Mouse (Mus musculus) thymus, adult 2 months (tissue): ENCODE data around the gene Ush1g. TPM values are rescaled to one million over a fixed set of nuclear protein-coding genes. Genes with fewer than 3 reads are reported as not detected.

Experiments used
- DNase-seq: peaks from one replicate; pipeline ENCODE4 v3.0.0; 2021
- H3K27ac ChIP-seq: fragments of 200-500 bp; 2 replicates; pipeline ENCODE4 v1.5.1; 2012; ENCODE audit warnings: low read length, control low read depth; ENCODE audit not compliant: control insufficient read depth, insufficient read depth
- H3K27me3 ChIP-seq: fragments of 200-500 bp; 2 replicates; pipeline ENCODE4 v1.6.1; 2012; ENCODE audit warnings: mild to moderate bottlenecking, low read length, moderate library complexity, mixed read lengths; ENCODE audit not compliant: control insufficient read depth, insufficient read depth
- H3K36me3 ChIP-seq: fragments of 200-500 bp; 2 replicates; pipeline ENCODE4 v1.6.1; 2012; ENCODE audit warnings: mild to moderate bottlenecking, low read length, moderate library complexity; ENCODE audit not compliant: control insufficient read depth, insufficient read depth
- H3K4me1 ChIP-seq: fragments of 200-500 bp; replicated peaks from 2 replicates; pipeline ENCODE4 v1.6.1; 2012; ENCODE audit warnings: low read length; ENCODE audit not compliant: control insufficient read depth, insufficient read depth
- H3K4me3 ChIP-seq: fragments of 200-500 bp; 2 replicates; pipeline ENCODE4 v1.5.1; 2012; ENCODE audit warnings: mild to moderate bottlenecking, low read length, control low read depth, moderate library complexity; ENCODE audit not compliant: control insufficient read depth, insufficient read depth
- CTCF ChIP-seq: fragments of 200-500 bp; IDR thresholded peaks from 2 replicates; pipeline ENCODE4 v1.5.1; 2012; ENCODE audit warnings: mild to moderate bottlenecking, control low read depth, low read length, moderate library complexity, borderline replicate concordance; ENCODE audit not compliant: control insufficient read depth, poor library complexity, insufficient read depth; ENCODE audit errors: extremely low read depth
- POLR2A ChIP-seq: fragments of 200-500 bp; IDR thresholded peaks from 2 replicates; pipeline ENCODE4 v1.6.1; 2012; ENCODE audit warnings: mild to moderate bottlenecking, low read length, control low read depth, moderate library complexity; ENCODE audit not compliant: control insufficient read depth, poor library complexity, insufficient read depth; ENCODE audit errors: extremely low read depth
- WGBS: fragments of 180-500 bp; shearing (Covaris S2); methylation state at CpG from one replicate; pipeline ENCODE4 v1.1.7; 2018; 5-methylcytosine and 5-hydroxymethylcytosine counted together
- polyA plus RNA-seq: library from polyadenylated mRNA; depleted of rRNA; stranded (reverse); fragments of >200 nt; gene quantifications from 2 replicates; pipeline ENCODE4 v1.2.3, GENCODE M21; 2012

Gene Ush1g
- polyA plus RNA-seq, 1 experiment, result 0.05 TPM

DNA sequence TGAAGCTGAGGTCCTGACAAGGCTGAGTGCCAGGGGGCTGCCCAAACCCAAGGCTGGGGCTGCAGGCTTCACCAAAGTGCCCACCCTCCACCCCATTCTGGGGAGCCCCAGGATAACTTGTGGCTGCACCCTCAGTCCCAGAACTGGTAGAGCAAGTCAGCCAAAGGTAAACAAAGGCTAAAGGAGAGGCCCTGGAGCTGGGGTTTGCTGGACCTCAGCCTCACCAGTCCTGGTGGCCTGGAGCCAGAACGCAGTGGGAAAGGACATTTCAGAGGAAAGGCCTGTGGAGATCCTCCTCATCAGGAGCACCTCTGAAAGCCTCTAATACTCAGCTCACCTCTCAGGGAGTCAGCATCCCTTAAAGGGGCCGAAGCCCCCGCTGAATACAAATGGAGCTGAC lies 42.3 kb upstream of the Ush1g start:
- Histone ChIP-seq H3K4me3 (no peak overlapping the region), H3K27ac (no peak overlapping the region), H3K27me3 (no peaks in the 10 kb centered on the region), H3K36me3 (no peaks in the 10 kb centered on the region), H3K4me1 (peaks cover 25% of the 10 kb centered on the region)
- TF ChIP-seq CTCF, result no peak
- no peak for TF ChIP-seq POLR2A
- DNase-seq, result no peak
- WGBS, result 98% methylated on average over 3 of the region's 3 CpGs

DNA sequence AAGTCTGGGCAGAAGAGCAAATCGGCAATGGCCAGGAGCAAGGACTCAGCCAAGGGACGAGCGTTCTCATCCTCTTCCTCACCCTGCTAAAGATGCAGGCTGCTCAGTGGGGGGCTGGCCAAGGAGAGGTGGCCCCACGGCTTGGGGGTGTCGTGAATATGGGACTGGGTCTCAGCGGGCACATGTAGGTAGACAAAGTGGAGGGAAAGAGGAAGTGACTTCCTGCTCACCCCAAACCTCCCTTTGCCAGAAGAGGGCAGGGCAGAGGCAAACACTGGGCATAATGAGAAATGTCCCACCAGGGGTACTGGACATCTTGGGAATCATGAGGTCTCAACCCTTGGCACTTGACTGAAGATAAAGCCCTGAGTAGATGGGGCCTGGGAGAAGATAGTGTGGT lies 37.9 kb upstream of the Ush1g start:
- Histone ChIP-seq H3K4me3 (no peak overlapping the region), H3K36me3 (peaks cover 6% of the 10 kb centered on the region), H3K4me1 (peaks cover 13% of the 10 kb centered on the region), H3K27me3 (no peaks in the 10 kb centered on the region), H3K27ac (no peak overlapping the region)
- peak; percentile 63 for DNase-seq
- 50% methylated on average over 6 of the region's 6 CpGs for WGBS
- peak; percentile 55; the same call in 1 of the 2 replicates for TF ChIP-seq CTCF
- no peak for TF ChIP-seq POLR2A

DNA sequence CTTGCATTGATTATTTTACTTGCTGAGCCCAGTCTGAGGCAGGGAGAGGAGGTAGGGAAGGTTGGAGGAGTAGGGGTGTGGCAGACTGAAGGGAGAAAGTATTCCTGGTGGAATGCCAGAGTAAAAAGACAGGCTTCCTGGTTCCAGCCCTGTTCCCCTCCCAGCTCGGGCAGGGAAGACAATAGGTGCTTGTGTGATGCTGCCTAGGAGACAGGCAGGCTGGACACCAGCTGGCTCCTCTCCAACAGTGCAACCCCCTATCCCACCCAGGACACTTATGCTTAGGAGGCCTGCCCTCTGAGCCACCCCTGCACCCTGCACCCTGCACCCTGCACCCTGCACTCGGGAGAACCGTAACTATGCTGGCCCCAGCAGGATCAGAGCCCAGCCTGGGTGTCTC lies 37.5 kb upstream of the Ush1g start:
- Histone ChIP-seq H3K27ac (no peak overlapping the region), H3K27me3 (no peaks in the 10 kb centered on the region), H3K4me3 (no peak overlapping the region), H3K36me3 (peaks cover 6% of the 10 kb centered on the region), H3K4me1 (peaks cover 13% of the 10 kb centered on the region)
- no peak for DNase-seq
- TF ChIP-seq CTCF (no peak), POLR2A (no peak)
- WGBS, result 83% methylated on average over 3 of the region's 3 CpGs

DNA sequence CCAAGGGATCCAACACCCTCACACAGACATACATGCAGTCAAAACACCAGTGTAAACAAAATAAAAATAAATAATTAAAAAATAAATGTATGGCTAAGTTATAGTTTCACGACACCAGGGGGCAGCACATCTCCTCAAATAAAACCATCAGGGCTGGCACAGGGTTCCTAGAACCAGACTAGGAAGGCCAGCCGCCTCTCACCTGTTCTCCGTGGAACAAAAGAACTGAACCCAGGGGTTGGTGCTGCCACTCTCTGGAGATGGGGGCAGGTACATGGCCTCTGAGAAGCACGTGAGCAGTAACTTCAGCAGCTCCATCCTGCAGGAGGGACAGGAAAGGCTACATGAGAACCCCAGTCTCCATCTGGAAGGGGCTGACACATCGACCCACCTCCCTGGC lies 36.6 kb upstream of the Ush1g start:
- H3K27me3 ChIP-seq, result no peaks in the 10 kb centered on the region
- peak; percentile 76 for DNase-seq
- no peak overlapping the region for H3K4me3 ChIP-seq
- no peak for TF ChIP-seq POLR2A
- 0 out of 2 replicates have a peak, but pooled peaks have one; percentile 37 for TF ChIP-seq CTCF
- peaks cover 6% of the 10 kb centered on the region for H3K36me3 ChIP-seq
- peaks cover 13% of the 10 kb centered on the region for H3K4me1 ChIP-seq
- H3K27ac ChIP-seq, result no peak overlapping the region
- WGBS, result 25% methylated on average over 5 of the region's 5 CpGs

DNA sequence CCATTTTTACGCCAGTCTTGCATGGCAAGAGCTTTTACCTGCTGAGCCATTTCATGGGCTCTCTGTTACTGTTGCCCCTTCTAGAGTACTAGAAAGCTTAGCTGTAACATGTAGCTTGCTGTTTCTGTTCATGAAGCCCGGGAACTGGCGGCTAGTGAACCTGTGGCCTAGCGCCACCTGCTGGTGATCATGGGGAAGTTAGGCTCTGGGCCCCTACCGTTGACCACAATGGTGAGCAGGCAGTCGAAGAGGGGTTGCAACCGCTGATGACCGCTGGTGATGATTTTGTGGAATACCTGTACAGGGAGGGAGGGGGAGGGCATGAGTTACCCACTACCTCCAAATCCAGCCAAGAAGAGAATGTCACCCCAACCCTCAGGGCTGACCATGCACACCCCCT lies 32.3 kb upstream of the Ush1g start:
- Histone ChIP-seq H3K27ac (no peak overlapping the region), H3K4me3 (no peak overlapping the region), H3K4me1 (peaks cover 7% of the 10 kb centered on the region), H3K27me3 (no peaks in the 10 kb centered on the region), H3K36me3 (peaks cover 21% of the 10 kb centered on the region)
- DNase-seq, result peak; percentile 59
- WGBS, result 16% methylated on average over 8 of the region's 8 CpGs
- TF ChIP-seq POLR2A (no peak), CTCF (peak; percentile 94)

DNA sequence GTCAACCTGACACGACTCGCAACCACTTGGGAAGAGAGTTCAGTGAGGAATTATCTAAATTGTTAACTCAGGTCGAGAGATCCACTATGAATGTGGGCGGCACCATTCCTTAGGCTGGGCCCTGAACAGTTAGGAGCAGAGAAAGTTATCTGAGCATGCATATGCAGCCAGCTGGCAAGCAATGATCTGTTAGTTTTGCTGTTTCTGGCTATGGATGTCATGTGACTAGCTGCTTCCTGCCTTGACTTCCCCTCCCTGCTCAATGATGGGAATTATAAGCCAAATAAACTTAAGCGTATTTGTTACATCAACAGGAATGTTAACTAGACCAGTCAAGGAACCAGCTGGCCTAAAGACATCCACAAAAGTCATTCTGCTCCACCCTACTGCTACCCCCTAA lies 31.5 kb upstream of the Ush1g start:
- H3K4me1 ChIP-seq, result no peaks in the 10 kb centered on the region
- H3K27me3 ChIP-seq, result no peaks in the 10 kb centered on the region
- H3K4me3 ChIP-seq, result no peak overlapping the region
- WGBS, result 97% methylated on average over 5 of the region's 5 CpGs
- no peak overlapping the region for H3K27ac ChIP-seq
- H3K36me3 ChIP-seq, result peaks cover 21% of the 10 kb centered on the region
- no peak for TF ChIP-seq CTCF
- no peak for DNase-seq

DNA sequence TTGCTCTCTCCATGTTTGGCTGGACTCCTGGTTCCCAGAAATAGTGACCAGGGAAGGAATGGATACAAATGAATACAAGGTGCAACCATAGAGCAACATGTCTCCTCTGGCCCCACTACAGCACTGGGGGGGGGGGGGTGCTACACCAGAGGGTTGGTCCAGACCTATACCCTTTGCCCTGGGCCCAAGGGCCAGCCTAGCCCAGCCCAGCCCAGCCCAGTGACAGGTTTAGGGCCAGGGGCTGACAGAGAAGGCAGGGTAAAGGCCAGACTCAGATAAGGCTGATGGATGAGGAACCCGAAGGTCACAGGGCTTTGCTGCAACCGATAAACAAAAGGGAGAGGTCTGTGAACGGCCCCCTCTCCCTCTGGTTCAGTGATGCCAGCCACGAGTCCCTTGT lies 28.1 kb upstream of the Ush1g start:
- Histone ChIP-seq H3K27ac (no peak overlapping the region), H3K4me3 (no peak overlapping the region), H3K27me3 (no peaks in the 10 kb centered on the region), H3K36me3 (peaks cover 14% of the 10 kb centered on the region), H3K4me1 (no peaks in the 10 kb centered on the region)
- 97% methylated on average over 4 of the region's 4 CpGs for WGBS
- no peak for DNase-seq
- TF ChIP-seq POLR2A, result no peak
- TF ChIP-seq CTCF, result no peak
